Mouse (Mus musculus) testis, adult 2 months (tissue): ENCODE measurements around the gene Ifrd1.

ENCODE experiments used
- CTCF ChIP-seq: fragments of 200-500 bp; IDR thresholded peaks from 2 replicates; pipeline ENCODE4 v1.5.1; 2012; ENCODE audit warnings: low read depth, mild to moderate bottlenecking, inconsistent platforms, low read length, moderate library complexity; ENCODE audit not compliant: control insufficient read depth, insufficient read depth, insufficient replicate concordance
- POLR2A ChIP-seq: fragments of 200-500 bp; IDR thresholded peaks from 2 replicates; pipeline ENCODE4 v1.6.1; 2012; ENCODE audit warnings: low read depth, mild to moderate bottlenecking, inconsistent platforms, low read length, moderate library complexity; ENCODE audit not compliant: control insufficient read depth

GRCm38 (mm10) chr12:40272710-40273109 is 24.4 kb upstream of the Ifrd1 start:
- TF ChIP-seq CTCF (no peak), POLR2A (no peak)
